Mouse (Mus musculus) cerebellum, adult 9-11 months (tissue): Measurements from ENCODE around the gene Barx1.

Experiments
- DNase-seq: peaks from one replicate; pipeline ENCODE4 v3.0.0; 2022

Gene Barx1

DNA sequence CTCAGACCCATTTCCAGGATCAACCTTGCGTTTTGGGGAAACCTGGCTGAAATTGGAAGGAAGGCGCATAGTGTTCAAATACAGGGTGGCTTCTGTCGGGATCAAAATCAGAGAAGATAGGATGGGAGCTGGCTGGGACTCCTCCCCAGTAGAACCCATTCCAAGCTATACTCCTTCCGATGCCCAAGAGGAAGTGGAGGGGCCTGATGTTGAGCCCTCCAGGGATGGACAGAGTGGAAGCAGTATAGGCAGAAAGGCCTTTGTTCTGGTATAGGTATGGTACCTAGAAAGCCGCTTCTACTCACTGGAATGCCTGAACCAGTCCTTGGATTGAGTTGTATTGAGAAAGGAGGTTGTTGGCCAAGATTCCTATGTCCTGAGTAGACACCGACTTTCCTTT lies 2.1 kb upstream of the Barx1 start:
- DNase-seq: no peak

DNA sequence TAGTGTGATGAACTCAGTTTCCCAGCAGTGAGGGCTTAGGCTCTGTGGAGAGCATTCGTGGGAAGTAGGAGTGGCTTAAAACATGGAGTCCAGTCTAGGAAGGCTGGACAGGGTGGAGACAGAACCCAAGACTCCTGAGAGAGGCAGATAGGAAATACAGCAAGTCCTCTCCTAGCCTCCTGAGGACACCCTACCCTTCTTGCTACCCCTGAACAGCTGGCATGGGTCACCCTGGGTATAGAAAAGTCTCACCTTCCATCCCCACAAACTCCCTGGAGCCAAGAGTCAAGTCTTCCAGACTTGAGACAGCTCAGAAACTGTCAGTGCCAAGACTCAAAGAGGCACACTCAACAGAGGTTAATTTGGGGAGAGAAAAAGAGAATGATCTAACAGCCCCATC lies 1.2 kb upstream of the Barx1 start:
- no peak for DNase-seq

DNA sequence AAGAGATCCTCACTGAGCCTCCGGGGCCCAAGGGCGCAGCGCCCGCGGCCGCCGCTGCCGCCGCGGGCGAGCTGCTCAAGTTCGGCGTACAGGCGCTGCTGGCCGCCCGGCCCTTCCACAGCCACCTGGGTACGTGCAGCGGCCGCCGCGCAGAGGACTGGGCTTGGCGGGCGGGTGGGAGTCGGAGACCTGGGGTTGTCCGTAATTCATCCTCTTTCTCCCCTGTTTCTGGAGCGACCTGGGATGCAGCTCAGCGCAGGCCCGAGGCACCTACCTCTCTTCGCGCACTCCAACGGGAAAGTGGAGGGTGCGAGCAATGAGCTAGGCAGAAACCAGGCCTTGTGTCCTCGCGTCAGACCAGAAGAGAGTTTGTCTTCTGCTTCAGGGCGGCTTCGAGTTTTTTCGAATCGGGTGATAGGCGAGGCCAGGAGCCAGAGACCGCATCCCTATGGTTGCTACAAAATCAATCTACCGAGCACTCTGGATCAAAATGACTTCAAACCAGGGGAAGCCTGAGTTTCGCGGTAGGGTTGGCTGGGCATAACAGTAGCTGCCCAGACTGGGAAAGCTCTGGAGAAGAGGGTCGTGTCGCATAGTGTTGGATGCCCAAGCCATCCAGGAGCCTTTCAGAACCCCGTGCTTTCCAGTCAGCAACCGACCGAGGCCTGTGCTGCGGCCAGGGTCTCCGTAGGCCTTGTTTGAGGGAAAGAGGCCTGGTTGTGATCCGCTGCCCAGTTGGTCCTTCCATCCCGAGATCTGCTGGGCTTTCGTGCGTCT lies 601 bp downstream of the Barx1 start:
- no peak for DNase-seq

DNA sequence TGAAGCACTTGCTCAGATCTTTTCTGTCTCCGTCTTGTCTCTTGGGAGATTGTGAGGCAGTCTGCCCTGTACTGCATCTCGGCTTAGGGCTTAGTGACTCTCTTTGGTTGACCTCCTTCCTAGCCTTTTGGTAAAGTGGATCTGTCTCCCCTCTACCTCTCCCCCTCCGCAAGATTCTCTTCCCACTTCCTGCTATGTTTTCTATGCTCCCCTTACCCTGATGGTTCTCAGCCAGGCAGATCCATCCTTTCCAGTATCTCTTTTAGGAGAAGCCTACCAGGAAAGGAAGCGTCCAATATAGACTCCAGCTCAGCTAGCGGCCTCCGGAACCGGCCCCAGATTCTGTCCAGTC lies 1.2 kb downstream of the Barx1 start:
- no peak for DNase-seq

DNA sequence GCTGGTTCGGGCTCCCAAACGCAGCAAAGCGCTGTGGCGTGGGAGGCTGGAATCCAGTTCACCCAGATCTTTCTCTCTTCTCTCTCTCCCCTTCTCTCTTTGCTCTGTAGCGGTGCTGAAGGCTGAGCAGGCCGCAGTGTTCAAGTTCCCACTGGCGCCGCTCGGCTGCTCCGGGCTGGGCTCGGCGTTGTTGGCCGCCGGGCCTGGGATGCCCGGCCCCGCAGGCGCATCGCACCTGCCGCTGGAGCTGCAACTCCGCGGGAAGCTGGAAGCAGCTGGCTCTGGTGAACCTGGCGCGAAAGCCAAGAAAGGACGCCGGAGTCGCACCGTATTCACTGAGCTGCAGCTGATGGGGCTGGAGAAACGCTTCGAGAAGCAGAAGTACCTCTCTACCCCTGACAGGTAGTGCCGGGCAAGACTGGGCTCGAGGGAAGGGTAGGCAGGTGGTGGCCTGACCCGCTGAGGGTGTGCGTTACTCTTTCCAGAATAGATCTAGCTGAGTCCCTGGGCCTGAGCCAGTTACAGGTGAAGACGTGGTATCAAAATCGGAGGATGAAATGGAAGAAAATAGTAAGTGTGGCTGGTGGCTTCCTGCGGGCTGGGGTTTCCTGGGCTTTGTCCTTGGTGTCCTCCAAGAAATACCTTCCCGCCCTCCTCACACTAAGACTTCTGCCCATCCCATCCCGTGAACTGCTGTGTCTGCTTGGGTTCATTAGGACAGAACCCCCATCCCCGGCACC lies 2.3 kb downstream of the Barx1 start:
- DNase-seq: no peak

DNA sequence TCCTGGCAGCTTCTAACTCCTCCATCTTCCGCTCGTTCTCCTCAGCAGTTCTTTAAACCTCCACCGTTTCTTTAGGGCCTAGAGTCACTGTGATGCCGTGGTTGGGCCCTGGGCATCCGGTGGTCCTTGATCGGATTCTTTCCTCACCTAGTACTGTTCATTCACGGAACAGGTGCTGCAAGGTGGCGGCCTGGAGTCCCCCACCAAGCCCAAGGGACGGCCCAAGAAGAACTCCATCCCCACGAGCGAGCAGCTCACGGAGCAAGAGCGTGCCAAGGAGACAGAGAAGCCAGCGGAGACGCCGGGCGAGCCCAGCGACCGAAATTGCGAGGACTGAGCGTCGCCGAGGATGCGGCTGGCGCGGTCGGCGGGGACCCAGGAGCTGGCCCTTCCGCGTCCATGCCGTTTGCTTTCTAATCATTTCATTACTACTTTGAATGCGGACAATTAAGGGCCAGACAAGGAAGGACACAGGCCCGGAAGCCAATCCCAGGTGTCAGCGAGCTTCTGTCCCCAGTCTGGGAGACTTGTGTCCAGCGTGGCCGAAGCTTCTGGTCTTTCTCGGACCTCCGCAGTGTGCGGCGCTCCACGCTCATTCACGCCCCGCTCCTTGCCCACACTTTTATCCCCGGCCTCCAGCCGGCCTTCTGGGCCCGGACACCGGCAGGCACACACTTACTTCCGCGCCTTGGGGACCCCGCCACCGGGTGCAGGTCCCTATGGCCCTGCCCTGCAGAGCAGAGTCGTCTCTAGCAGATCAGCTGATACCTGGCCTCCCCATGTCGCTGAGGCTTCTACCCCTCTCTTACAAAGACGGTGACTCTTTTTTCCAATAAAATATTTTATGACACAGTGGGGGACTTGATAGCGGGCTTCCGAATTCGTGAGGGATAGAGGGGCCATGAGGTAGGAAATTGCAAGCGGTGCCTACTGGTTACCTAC lies 3.1 kb downstream of the Barx1 start:
- DNase-seq: no peak

DNA sequence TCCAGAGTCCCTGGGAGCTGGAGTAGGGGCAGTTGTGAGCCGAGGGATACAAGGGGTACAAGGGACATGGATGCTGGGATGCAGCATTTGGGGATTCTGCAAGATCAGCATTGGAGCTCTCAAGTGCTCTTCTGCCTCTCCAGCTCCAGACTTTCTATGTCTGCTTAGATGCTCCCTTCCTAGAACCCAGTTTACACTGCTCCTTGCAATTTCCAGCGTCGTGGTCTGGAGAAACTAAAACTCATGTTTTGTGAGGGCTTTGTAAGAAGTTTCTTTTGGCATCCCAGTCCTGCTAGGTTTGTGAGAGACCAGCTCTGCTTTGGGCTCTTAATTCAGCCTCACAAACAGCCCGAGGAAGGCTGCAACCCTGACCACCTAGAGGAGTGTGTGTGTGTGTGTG lies 4.7 kb downstream of the Barx1 start:
- DNase-seq: no peak

DNA sequence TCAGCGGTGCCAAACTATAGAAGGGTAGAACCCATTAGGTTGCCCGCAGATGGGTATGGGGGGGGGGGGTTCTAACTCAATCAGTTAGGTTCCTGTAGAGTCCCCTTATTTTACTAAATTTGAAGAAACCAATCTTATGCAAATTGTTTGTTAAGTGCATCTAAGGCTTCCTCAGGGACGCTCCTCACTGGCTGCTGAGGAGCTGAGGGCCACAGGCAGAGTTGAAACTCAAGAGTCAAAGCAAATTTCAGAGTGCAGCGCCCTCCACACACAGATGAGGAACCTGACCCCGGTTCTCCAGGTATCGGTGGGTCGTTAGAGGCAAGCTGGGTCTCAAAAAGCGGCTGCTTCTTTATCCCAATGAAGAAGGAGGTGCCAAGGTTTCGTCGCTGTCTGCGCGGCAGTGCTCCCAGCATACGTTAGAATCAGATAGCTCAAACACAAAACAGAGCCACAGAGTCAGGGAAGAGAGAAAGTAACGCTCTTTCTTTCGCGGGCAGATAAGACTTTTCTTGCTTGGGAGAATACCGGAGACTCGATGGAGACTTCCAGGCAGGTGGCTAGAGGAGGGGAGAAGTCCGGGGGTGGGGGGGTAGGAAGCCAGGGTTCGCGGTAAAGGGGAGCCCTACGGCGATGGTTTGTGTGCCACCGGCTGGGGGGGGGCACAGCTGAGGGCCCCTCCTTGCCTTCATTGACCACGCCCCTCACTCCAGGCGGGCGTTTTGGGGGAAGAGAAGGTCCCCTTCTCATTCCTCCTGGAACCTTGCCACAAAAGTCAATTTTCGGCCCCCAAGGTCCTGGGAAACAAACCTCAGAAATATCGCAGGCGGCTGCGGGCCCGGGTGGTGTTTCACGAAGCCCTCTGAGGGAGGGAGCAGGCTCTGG lies 5.5 kb downstream of the Barx1 start:
- no peak for DNase-seq

DNA sequence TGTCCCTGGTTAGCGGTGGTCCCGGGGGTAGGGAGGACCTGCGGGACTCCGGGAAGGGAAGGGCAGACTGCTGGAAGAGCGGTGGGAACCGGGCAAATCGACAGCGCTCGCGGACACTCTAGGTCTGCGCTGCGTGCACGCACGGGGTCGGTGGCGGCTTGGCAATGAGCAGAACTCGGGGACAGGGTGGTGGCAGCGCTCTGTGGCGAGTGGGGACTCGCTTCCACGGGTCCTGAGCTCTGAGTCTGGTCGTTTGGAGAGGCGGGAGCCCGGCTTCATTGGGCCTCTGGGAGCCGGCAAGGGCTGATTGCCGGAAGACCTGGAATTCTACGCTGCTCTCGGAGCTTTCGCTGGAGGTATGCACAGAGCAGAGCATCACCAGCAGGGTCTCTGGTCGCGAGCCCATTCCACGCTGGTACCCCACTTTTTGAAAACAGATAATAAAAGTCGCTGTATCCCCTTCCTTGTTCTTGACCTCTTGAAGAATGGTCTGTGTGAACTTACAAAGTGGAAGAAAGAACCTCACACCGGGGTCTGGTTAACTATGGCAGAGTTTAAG lies 6.3 kb downstream of the Barx1 start:
- no peak for DNase-seq

DNA sequence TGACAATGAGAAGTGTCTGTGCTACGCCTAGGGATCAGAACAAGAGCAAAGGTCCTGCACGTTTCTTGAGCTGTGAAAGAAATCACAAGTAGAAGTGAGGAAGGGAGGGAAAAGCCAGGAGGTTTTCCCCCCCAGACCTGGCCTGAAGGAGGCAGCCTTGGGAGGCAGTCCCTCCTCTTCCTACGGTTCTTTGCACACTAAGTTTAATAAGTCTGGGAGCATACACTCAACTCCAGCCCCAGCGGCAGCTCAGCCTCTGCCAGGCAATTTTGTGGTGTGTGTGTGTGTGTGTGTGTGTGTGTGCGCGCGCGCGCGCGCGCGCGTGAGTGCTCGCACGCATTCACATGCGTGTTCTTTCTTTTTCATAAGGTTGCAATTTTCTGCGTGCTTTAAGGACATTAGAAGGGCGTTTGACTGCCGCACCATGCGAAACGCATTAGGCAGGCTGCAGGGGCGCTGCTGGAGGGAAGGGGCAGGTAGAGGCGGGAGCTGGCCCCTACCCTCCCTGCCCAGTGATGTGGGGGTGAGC lies 9.6 kb downstream of the Barx1 start:
- DNase-seq: no peak

DNA sequence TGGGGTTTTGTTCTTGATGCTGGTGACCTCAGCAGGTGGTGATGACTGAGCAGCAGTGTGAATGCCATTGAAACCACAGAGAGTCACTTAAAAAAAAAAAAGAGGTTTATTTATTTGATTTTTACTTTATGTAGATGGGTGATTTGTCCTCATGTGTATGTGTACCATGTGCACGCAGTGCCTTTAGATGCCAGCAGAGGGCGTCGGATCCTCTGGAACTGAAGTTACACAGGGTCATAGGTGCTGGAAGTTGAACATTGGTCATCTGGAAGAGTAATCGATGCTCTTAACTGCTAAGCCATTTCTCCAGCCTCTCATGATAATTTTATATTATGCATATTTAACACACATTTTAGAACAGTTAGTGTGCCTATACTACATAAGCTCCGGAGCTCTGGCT lies 11.8 kb downstream of the Barx1 start:
- no peak for DNase-seq

DNA sequence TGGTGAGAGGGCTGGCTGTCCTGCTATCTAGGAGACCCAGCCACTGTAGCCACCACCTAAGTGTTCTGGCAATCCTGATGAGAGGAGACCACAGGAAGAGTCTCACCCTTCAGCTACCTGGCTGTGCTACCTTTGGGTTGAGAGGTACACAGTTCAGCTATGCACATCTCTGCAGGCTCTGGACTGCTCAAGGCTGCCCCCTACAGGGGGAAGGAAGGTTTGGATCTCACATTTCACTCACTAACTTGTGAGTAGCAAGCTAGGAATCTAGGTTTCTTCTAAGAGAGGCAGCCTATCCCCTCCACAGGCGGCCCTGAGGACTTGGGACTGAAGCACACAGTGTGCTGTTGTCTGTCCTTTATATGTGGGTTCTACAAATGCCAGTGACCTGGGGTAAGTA lies 16.6 kb downstream of the Barx1 start:
- no peak for DNase-seq

DNA sequence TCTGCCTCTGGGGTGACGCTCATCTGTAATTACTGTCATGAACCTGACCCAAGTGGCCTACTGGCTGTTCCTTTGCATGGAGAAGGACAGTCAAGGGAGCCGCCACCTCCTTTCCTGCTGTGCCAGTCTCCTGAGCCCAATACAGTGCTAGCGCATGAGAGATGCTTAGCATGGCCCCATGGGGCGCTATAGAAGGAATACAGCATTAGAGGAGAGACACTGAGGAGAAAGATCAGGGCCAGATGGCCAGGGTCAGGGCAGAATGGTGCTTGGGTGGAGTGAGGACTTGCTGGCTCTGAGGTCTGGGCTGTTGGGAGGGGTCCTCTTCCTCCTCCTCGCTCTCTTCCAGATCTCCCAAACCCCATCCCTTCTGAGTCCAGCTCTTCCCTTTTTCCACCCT lies 23.9 kb downstream of the Barx1 start:
- no peak for DNase-seq

DNA sequence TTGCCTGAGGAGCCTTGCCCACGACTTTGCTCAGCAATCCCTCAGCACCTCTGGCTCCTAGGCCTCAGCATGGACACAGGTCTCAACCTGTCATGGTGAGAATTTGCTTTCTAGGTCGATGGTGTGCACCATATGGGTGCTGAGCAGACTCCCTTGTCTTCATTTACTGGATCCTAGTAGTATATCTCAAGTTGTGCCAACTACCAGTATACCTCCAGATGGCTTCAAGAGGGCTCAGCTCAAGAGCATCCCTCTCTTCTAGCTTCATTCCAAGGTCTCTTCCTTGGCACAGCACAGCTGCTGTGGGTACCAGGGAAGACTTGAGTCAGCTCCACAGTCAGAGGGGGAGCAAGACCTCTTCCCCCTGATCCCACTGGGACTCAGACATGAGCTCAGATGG lies 29.2 kb downstream of the Barx1 start:
- DNase-seq: no peak

DNA sequence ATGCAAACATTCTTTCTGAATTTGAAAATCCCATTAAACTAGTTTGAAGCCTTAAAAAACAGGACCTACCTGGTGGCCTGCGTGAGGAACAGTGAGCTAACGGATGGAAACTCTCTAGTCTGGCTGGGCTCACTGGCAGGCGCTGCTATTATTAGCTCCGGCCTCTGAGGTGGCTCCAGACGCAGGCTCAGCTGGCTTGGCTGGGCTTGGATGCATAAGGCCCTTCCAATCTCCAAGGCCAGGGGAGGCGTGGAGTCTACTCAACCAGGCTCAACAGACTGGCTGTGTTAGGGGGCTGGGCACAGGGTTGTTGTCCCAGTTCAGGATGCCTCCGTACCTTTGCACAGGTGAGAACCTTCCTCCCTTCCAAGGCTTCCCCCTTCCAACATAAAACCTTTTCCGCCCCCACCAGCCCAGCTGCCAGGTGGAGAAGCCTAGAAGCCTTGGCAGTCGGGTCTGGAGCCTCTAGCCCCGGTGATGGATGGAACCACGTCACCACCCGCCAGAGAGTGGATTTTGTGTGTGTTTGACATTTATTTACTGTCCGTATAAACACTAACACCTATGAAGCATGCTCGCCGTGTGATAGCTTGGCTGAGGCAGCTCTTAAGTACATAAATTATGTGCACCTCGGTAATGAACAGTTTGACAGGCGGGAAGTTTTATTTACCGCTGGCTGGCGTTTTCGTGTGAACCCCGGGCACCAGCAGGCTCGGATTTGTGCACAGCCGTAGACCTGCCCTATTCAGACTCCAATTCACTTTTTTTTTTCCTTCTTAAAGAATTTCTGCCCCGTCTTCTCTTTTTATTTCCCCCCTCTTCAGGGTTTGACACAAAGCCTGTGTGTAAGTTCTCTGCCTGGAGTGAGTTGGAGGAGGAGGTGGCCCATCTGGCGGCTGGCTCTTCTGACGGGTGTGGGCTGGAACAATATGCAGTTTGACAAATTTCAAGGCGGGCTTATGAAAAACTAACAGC lies 31.6 kb downstream of the Barx1 start:
- no peak for DNase-seq

DNA sequence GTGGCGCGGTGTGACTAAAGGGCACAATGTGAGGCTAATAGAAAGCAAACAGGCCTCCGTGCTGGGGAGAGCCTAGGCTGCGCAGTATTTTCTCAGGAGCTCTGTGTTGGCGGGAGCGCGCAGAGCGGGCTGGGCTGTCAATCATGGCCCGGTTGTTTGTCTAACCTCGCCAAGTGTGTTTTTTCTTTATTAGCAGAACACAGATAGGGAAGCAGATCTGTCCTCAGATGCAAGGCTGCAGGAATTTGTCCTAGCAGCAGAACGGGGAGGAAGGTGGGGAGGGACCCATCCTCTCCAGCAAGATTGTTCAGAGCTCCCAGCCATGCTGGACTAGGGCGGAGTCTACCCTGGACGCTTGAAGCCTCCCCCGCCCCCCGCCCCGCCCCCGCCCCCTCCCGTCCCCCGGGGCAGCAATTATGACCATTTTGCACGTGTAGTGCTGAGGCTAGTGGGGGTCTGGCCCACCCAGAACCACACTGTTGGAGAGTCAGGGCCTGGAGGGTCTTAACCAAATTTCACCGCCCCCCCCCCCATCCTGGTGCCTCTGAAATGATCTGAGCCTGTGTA lies 43.7 kb downstream of the Barx1 start:
- DNase-seq: no peak

DNA sequence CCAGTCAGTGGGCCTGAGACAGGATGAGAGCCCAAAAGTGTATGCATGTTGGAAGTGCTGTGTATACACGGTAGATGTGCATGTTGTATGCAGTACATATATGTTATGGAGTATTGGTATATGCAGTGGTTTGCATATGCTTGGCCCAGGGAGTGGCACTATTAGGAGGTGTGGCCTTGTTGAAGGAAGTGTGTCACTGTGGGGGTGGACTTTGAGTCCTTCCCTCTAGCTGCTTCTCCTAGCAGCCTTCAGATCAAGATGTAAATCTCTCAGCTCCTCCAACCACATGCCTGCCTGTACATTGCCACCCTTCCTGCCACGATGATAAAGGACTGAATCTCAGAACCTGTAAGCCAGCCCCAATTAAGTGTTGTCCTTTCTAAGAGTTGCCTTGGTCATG lies 49.9 kb downstream of the Barx1 start:
- no peak for DNase-seq

DNA sequence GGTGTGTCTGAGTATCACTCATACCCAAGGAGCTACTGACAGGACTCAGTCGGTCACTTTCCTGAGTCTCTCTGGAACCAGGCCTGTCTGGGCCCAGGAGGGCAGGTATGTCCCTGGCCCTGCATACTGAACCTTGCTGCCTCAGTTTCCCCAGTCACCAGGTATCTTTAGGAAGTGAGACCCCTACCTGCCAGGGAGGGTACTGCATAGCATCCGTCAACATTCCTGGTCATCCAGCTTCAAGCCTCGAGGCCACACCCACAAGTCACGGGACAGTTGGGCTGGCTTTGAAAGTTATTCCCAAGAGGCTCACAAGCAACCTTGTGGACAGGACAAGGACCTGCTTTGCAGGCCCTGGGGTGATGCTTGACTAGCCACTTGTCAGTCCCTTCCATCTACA lies 53.3 kb downstream of the Barx1 start:
- no peak for DNase-seq
